Mouse (Mus musculus): Measurements from ENCODE around the gene Rps21. TPM values are rescaled to one million over a fixed set of nuclear protein-coding genes. Genes with fewer than 3 reads are reported as not detected.
"Not testable (repeated sequence)": the region's sequence is repeated elsewhere in the genome, so short reads cannot be mapped to it uniquely, and the experiment has no call there.

The Rps21 gene
- polyA plus RNA-seq, 1 experiment = 1,119 TPM

DNA sequence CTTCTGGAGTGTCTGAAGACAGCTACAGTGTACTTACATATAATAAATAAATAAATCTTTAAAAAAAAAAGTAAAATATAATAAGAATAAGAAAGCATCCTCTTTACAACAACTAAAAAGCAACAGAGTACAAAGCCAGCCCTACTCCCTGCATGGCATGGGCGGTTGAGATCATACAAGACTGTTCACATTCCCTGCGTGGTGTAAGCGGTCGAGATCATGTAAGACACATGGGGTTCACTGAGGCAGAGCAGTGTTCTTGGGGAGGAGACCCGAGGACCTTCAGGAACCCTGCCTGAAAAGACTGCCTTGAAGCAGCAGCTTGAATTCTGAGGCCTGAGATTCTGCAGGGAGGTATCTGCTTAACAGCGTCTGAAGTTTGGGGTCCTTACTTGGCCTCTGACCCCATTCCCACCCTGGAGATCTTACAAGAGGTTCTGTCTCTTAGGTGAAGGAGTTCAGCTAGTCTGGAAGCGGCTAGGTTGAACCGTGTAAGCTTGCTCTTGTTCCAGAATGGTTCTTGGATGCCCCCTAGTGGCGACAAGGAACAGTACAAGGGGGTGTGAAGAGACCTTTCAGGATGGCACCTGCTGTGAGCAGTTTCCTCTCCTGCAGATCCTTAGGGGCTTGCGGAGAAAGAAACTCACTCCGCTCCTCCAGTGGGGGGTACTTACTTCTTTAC lies 6.1 kb upstream of the Rps21 start:
- peaks cover 9% of the 10 kb centered on the region for H3K4me1 ChIP-seq (ENCODE audit: control insufficient read depth, insufficient read depth, low read length)
- H3K27ac ChIP-seq (ENCODE audit: insufficient read depth, low read depth, low read length) = no peak overlapping the region
- no peak overlapping the region for H3K4me3 ChIP-seq (ENCODE audit: insufficient read depth, low read depth, low read length)
- WGBS = 22% methylated on average over 11 of the region's 11 CpGs
- peak; percentile 44 for TF ChIP-seq CTCF (IDR thresholded peaks at IDR 0.05; ENCODE audit: insufficient read depth, low read depth, low read length)
- no peak for TF ChIP-seq POLR2A (IDR thresholded peaks at IDR 0.05; ENCODE audit: insufficient read depth, low read depth, low read length)

DNA sequence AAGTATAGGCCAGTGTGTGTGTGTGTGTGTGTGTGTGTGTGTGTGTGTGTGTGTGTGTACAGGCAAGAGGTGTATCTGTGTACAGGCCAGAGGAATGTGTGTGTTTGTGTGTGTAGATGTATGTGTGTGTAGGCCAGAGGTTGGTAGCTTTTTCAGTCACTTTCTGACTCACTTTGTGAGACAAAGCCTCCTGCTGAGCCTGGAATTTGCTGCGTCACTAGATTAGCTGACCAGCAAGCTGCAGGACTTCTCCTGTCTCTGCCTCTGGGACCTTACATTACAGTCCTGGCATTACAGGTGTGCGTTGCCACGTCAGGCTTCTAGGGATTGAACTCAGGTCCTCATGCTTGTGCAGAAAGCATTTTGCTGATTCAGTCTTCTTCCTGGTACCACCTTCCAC lies 5.3 kb upstream of the Rps21 start:
- peaks cover 15% of the 10 kb centered on the region for H3K4me1 ChIP-seq (ENCODE audit: control insufficient read depth, insufficient read depth, low read length)
- no peak overlapping the region for H3K4me3 ChIP-seq (ENCODE audit: insufficient read depth, low read depth, low read length)
- TF ChIP-seq CTCF (IDR thresholded peaks at IDR 0.05; ENCODE audit: insufficient read depth, low read depth, low read length) (no peak), POLR2A (IDR thresholded peaks at IDR 0.05; ENCODE audit: insufficient read depth, low read depth, low read length) (no peak)
- 39% methylated on average over 3 of the region's 3 CpGs for WGBS
- H3K27ac ChIP-seq (ENCODE audit: insufficient read depth, low read depth, low read length) = no peak overlapping the region

DNA sequence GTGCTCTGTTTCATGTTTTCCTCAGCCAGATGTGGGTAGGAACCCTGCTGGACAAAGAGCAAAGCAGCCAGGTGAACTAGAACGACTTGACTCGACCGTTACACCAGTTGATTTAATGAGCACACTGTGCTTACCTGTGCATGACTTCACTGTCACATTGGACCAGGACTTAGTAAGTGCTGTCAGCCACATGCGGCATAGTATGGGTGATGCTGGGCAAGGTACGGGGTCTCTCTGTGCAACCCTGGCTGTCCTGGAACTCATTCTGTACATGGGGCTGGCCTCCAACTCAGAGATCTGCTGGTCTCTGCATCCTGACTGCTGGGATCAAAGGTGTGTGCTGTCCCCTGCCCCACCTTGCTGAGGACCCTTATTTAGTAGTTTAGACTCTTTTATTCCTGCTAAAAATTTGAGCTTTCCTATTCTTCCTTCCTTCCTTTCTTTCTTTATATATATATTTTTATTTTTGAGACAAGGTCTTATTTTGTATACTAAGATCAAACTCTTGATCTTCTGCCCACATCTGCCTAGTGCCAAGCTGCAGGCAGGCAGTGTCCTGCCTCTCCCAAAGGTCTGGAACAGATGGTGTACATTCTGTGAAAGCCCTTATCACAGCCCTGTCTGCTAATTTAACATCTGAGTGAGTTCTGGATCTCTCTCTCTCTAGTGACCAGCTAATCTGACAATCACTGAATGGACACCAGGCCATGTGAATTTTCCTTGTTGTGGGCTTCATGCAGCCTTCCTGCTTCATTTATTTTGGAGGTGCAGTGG lies 2.6 kb upstream of the Rps21 start:
- no peak overlapping the region for H3K4me3 ChIP-seq (ENCODE audit: insufficient read depth, low read depth, low read length)
- TF ChIP-seq POLR2A (IDR thresholded peaks at IDR 0.05; ENCODE audit: insufficient read depth, low read depth, low read length) = no peak
- TF ChIP-seq CTCF (IDR thresholded peaks at IDR 0.05; ENCODE audit: insufficient read depth, low read depth, low read length) = no peak
- peaks cover 10% of the 10 kb centered on the region for H3K4me1 ChIP-seq (ENCODE audit: control insufficient read depth, insufficient read depth, low read length)
- WGBS = 96% methylated on average over 5 of the region's 5 CpGs
- H3K27ac ChIP-seq (ENCODE audit: insufficient read depth, low read depth, low read length) = no peak overlapping the region

DNA sequence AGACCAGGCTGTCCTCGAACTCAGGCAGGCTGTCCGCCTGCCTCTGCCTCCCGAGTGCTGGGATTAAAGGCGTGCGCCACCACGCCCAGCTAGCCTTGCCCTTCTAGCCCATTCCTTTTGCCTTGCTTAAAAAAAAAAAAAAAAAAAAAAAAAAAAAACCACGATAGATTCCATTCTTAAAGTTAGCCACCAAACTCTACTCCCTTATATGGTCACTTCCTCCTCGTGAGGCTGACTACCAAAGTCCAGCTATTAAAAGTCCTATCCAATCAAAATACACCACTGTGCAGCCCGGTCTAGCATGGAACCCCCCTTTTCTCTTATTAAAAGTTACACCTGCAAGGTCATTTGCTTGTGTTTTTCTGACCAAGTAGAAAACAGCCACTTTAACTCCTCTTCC lies 1.5 kb upstream of the Rps21 start:
- Histone ChIP-seq H3K27ac (ENCODE audit: insufficient read depth, low read depth, low read length) (no peak overlapping the region), H3K4me1 (ENCODE audit: control insufficient read depth, insufficient read depth, low read length) (peaks cover 10% of the 10 kb centered on the region), H3K4me3 (ENCODE audit: insufficient read depth, low read depth, low read length) (no peak overlapping the region)
- WGBS = 85% methylated on average over 9 of the region's 9 CpGs
- TF ChIP-seq POLR2A (IDR thresholded peaks at IDR 0.05; ENCODE audit: insufficient read depth, low read depth, low read length) (no peak), CTCF (IDR thresholded peaks at IDR 0.05; ENCODE audit: insufficient read depth, low read depth, low read length) (no peak)

DNA sequence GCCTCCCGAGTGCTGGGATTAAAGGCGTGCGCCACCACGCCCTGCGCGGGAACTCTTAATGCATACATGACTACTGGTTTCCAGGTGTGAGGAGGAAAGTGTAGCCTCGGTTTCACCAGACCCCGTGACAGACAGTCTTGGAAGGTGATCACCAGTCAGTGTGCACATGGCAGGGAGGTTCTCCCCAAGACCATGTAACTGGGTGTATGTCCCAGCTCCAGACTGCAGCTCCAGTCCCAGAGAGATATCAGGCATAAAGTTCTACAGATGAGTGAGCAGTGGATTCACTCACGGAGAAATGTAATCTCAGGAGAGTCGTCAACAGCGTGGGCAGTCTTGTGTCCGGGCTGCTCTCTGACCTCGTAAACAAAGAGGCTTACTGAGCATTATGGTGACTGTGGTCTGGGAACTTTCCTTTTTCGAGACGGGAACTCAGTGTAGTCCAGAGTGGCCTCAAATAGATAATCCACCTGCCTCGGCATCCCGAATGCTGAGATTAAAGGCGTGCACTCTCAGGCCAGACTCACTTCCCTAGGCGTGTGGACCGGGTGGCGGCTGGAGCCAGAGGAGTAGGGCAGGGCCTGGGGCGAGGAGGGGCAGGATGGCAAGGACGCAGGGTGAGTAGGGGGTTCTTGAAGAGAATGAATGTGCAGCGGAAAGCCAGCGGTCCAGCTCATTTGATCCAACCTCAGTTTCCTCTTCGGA lies 729 bp upstream of the Rps21 start:
- peak overlapping the region; percentile 40 for H3K27ac ChIP-seq (ENCODE audit: insufficient read depth, low read depth, low read length)
- H3K4me1 ChIP-seq (ENCODE audit: control insufficient read depth, insufficient read depth, low read length) = peaks cover 6% of the 10 kb centered on the region; the same call in 1 of the 2 replicates
- WGBS = 25% methylated on average over 26 of the region's 26 CpGs
- peak overlapping the region; percentile 69 for H3K4me3 ChIP-seq (ENCODE audit: insufficient read depth, low read depth, low read length)
- TF ChIP-seq CTCF (IDR thresholded peaks at IDR 0.05; ENCODE audit: insufficient read depth, low read depth, low read length) = no peak
- TF ChIP-seq POLR2A (IDR thresholded peaks at IDR 0.05; ENCODE audit: insufficient read depth, low read depth, low read length) = no peak

DNA sequence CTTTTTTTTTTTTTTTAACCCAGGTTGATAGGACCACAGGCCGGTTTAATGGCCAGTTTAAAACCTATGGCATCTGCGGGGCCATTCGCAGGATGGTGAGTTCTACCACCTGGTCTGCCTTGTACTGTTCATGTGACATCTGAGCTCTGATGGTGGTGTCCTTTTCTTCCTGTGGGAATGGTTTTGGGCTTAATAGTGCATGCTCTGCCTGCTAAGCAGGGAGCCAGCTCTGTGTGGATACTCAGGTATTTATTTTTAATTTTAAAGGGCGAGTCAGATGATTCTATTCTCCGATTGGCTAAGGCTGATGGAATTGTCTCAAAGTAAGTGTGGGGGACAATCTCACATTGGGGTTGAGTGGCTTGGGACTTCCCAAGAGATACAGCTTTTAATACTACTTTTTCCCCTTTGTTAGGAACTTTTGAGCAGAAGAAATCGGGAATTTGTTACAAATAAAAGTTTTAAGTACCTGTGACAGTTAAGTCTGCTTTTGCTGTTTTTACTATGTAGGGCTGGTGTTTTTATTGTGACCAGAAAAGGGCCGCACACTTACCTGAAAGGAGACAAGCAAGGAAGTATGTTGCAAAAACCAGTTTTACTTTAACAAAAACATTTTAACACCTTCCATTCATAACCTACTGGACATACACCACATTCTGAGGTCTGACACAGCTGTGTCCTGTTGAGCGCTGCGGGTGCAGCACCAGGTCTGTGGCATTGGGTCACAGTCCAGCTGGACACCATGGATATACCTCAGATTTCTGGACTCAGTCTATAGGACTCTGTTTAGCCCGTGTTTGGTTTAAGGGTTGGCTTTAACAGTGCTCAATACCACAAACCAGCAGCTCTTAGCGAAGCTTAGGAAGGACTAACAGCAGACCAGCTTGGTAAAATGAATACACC lies 1.0 kb downstream of the Rps21 start:
- Histone ChIP-seq H3K27ac (ENCODE audit: insufficient read depth, low read depth, low read length) (no peak overlapping the region), H3K4me3 (ENCODE audit: insufficient read depth, low read depth, low read length) (peak overlapping the region; percentile 69), H3K4me1 (ENCODE audit: control insufficient read depth, insufficient read depth, low read length) (peaks cover 6% of the 10 kb centered on the region; the same call in 1 of the 2 replicates)
- WGBS = 50% methylated on average over 11 of the region's 11 CpGs
- no peak for TF ChIP-seq CTCF (IDR thresholded peaks at IDR 0.05; ENCODE audit: insufficient read depth, low read depth, low read length)

DNA sequence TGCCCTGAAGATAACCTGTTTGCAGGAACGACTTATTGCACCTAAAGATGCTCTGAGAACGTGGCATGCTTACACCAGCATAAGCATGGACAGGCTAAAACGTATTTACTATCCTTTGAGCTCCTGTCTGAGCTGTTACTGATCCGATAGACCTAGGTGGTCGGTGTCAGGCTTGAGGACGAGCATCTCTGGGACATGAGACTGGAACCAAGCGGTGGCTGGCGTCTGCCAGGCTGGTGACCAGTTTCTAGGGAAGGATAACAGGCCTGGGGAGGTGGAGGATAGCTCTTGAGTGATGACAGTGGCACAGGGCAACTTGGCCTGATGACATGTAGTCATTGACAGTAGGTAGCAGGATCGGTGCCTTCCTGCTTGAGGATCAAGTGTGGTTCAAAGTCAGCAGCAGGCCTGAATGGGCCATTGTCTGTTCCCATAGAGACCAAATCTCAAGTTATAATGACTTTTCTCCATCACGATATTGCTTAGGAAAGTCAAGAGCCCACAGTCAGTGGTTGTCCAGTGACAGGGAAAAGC lies 1.8 kb downstream of the Rps21 start:
- WGBS = 76% methylated on average over 10 of the region's 10 CpGs
- not testable (repeated sequence) for H3K4me3 ChIP-seq (ENCODE audit: insufficient read depth, low read depth, low read length); H3K27ac ChIP-seq (ENCODE audit: insufficient read depth, low read depth, low read length); H3K4me1 ChIP-seq (ENCODE audit: control insufficient read depth, insufficient read depth, low read length)

DNA sequence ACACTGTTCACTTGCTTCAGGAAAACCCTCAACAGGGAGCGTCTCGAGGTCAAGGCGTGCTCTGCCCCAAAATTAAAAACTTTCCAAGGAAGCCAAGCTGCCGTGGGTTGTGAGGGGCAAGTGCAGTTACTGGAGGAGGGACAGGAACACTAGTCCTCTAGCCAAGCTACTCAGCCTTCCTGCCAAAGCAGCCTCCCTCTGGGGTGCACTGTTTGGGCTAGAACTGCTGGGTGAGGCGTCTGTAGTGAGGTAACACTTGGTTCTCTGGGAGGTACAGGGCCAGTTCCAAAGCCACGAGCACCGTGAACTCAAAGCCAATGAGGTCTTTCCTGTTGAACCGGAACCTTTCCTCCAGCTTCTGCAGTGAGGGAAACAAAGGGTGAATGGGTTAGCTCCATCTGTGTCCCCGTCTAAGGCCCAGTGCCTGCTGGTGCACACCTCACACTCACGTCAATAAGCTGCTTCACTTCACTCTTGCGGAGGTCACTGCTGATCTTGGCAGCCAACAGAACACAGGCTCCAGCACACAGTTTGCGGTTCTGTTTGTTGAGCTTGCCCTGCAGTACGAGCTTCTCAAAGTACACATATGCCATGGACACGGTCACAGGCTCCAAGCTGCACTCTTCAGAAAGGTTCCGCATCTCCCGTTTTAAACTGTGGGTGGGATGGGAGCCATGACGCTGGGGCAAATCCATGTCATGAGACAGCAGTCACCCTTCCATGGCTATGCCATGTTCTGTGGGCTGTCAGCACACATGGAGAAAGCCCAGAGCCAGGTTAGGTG lies 2.8 kb downstream of the Rps21 start:
- H3K27ac ChIP-seq (ENCODE audit: insufficient read depth, low read depth, low read length); H3K4me1 ChIP-seq (ENCODE audit: control insufficient read depth, insufficient read depth, low read length); H3K4me3 ChIP-seq (ENCODE audit: insufficient read depth, low read depth, low read length): not testable (repeated sequence)
- WGBS = 63% methylated on average over 17 of the region's 17 CpGs
